Mouse (Mus musculus) erythroblast, embryonic 14.5 days (primary cell): Measurements from ENCODE around the gene Mum1l1.

Experiments
- GATA1 ChIP-seq: IDR thresholded peaks from 2 replicates; pipeline ENCODE4 v1.6.1; 2012; ENCODE audit warnings: low read length, inconsistent platforms, mixed read lengths
- TAL1 ChIP-seq: IDR thresholded peaks from 3 replicates; pipeline ENCODE4 v1.6.1; 2012; ENCODE audit warnings: low read length, inconsistent platforms, mixed read lengths

GRCm38 (mm10) chrX:139219017-139219416, 9.2 kb downstream of the Mum1l1 start:
- TF ChIP-seq GATA1: no peak
- no peak for TF ChIP-seq TAL1
